Mouse (Mus musculus) hindlimb bud, embryonic 11.5 days (tissue): ENCODE results near the gene Sh3kbp1.

ENCODE experiments used
- DNase-seq: peaks from one replicate; pipeline ENCODE4 v3.0.0-alpha.2; 2012; ENCODE audit warnings: low read depth, low spot score; ENCODE audit errors: extremely low spot score

Sh3kbp1 gene

GRCm38 (mm10) chrX:159677585-159678319 is 50.7 kb downstream of the Sh3kbp1 start:
- no peak for DNase-seq

- DNase-seq, result no peak
Observed at GRCm38 (mm10) chrX:159678320-159678835, 51.3 kb downstream of the Sh3kbp1 start.

GRCm38 (mm10) chrX:159685521-159685920 is 58.4 kb downstream of the Sh3kbp1 start:
- DNase-seq, result no peak

GRCm38 (mm10) chrX:159686850-159687249 is 59.8 kb downstream of the Sh3kbp1 start:
- DNase-seq, result no peak

GRCm38 (mm10) chrX:159688698-159689097 is 61.6 kb downstream of the Sh3kbp1 start:
- no peak for DNase-seq

GRCm38 (mm10) chrX:159689785-159690416 is 62.8 kb downstream of the Sh3kbp1 start:
- DNase-seq, result no peak

- no peak for DNase-seq
Observed at GRCm38 (mm10) chrX:159693126-159693525, 66.1 kb downstream of the Sh3kbp1 start.

- DNase-seq, result no peak
Observed at GRCm38 (mm10) chrX:159696545-159696944, 69.5 kb downstream of the Sh3kbp1 start.

GRCm38 (mm10) chrX:159697030-159697454 is 70.0 kb downstream of the Sh3kbp1 start:
- DNase-seq, result no peak

GRCm38 (mm10) chrX:159702850-159703249 is 75.8 kb downstream of the Sh3kbp1 start:
- DNase-seq, result no peak

- no peak for DNase-seq
Observed at GRCm38 (mm10) chrX:159704381-159705004, 77.4 kb downstream of the Sh3kbp1 start.

- DNase-seq, result no peak
Observed at GRCm38 (mm10) chrX:159705412-159705811, 78.3 kb downstream of the Sh3kbp1 start.

GRCm38 (mm10) chrX:159708076-159708830 is 81.2 kb downstream of the Sh3kbp1 start:
- no peak for DNase-seq

GRCm38 (mm10) chrX:159709296-159709695 is 82.2 kb downstream of the Sh3kbp1 start:
- DNase-seq, result no peak

GRCm38 (mm10) chrX:159711070-159712029 is 84.3 kb downstream of the Sh3kbp1 start:
- no peak for DNase-seq

- DNase-seq, result no peak
Observed at GRCm38 (mm10) chrX:159713191-159713590, 86.1 kb downstream of the Sh3kbp1 start.

GRCm38 (mm10) chrX:159721390-159721789 is 94.3 kb downstream of the Sh3kbp1 start:
- no peak for DNase-seq

GRCm38 (mm10) chrX:159731421-159731820 is 104.3 kb downstream of the Sh3kbp1 start:
- DNase-seq, result no peak

GRCm38 (mm10) chrX:159732845-159733244 is 105.8 kb downstream of the Sh3kbp1 start:
- no peak for DNase-seq

- DNase-seq, result no peak
Observed at GRCm38 (mm10) chrX:159733948-159734347, 106.9 kb downstream of the Sh3kbp1 start.
